Mouse (Mus musculus): ENCODE data around the gene Rrp9.

Gene Rrp9

GRCm38 (mm10) chr9:106475663-106476001, at the start of gene Rrp9:
Gene Rrp9, plus strand, starts transcription at chr9:106475963.
- peak; percentile 14 to 27 for DNase-seq

- no peak for DNase-seq
Measured at GRCm38 (mm10) chr9:106428719-106429220, 47.0 kb upstream of the Rrp9 start.

- DNase-seq, result peak; percentile 92 to 95
Measured at GRCm38 (mm10) chr9:106429221-106430014, 46.3 kb upstream of the Rrp9 start, which contains the start of gene Rpl29. Gene Rpl29, plus strand, starts transcription at chr9:106429454.

GRCm38 (mm10) chr9:106430015-106430264, 45.8 kb upstream of the Rrp9 start:
- no peak for DNase-seq

GRCm38 (mm10) chr9:106433389-106433788, 42.4 kb upstream of the Rrp9 start:
- DNase-seq, result no peak

GRCm38 (mm10) chr9:106436566-106436965, 39.2 kb upstream of the Rrp9 start:
- no peak for DNase-seq

- no peak for DNase-seq
Measured at GRCm38 (mm10) chr9:106442680-106443079, 33.1 kb upstream of the Rrp9 start.

- DNase-seq, result no peak
Measured at GRCm38 (mm10) chr9:106444836-106445235, 30.9 kb upstream of the Rrp9 start.

GRCm38 (mm10) chr9:106447348-106447747, 28.4 kb upstream of the Rrp9 start, which contains the start of the genes Abhd14b and Abhd14a:
Gene Abhd14b, plus strand, starts transcription at chr9:106447459.
Gene Abhd14a, minus strand, starts transcription at chr9:106447678.
- DNase-seq, result peak; percentile 96 to 98

GRCm38 (mm10) chr9:106447951-106448350, 27.8 kb upstream of the Rrp9 start:
- peak in 1 of 2 experiments; percentile 55 for DNase-seq

- DNase-seq, result peak; percentile 85 to 88
Measured at GRCm38 (mm10) chr9:106448498-106449031, 27.2 kb upstream of the Rrp9 start.

GRCm38 (mm10) chr9:106449947-106450346, 25.8 kb upstream of the Rrp9 start:
- DNase-seq, result peak in 1 of 2 experiments; percentile 50

- peak; percentile 69 to 72 for DNase-seq
Measured at GRCm38 (mm10) chr9:106450661-106451060, 25.1 kb upstream of the Rrp9 start.

GRCm38 (mm10) chr9:106451298-106451697, 24.5 kb upstream of the Rrp9 start:
- peak in 1 of 2 experiments; percentile 9 for DNase-seq

- no peak for DNase-seq
Measured at GRCm38 (mm10) chr9:106451899-106452298, 23.9 kb upstream of the Rrp9 start.

GRCm38 (mm10) chr9:106452351-106452750, 23.4 kb upstream of the Rrp9 start:
- no peak for DNase-seq

- DNase-seq, result peak; percentile 82 to 85
Measured at GRCm38 (mm10) chr9:106452821-106453220, 22.9 kb upstream of the Rrp9 start.

GRCm38 (mm10) chr9:106453271-106454070, 22.3 kb upstream of the Rrp9 start, which contains the start of gene Pcbp4:
Gene Pcbp4, plus strand, starts transcription at chr9:106453291.
- peak; percentile 66 to 76 for DNase-seq

GRCm38 (mm10) chr9:106454071-106454761, 21.5 kb upstream of the Rrp9 start:
- peak in 1 of 2 experiments; percentile 55 for DNase-seq

GRCm38 (mm10) chr9:106454888-106455681, 20.7 kb upstream of the Rrp9 start:
- no peak for DNase-seq

GRCm38 (mm10) chr9:106456325-106457162, 19.2 kb upstream of the Rrp9 start:
- peak in 1 of 2 experiments; percentile 25 for DNase-seq
